Mouse (Mus musculus): ENCODE results near the gene Ccn2.

Ccn2 gene

DNA sequence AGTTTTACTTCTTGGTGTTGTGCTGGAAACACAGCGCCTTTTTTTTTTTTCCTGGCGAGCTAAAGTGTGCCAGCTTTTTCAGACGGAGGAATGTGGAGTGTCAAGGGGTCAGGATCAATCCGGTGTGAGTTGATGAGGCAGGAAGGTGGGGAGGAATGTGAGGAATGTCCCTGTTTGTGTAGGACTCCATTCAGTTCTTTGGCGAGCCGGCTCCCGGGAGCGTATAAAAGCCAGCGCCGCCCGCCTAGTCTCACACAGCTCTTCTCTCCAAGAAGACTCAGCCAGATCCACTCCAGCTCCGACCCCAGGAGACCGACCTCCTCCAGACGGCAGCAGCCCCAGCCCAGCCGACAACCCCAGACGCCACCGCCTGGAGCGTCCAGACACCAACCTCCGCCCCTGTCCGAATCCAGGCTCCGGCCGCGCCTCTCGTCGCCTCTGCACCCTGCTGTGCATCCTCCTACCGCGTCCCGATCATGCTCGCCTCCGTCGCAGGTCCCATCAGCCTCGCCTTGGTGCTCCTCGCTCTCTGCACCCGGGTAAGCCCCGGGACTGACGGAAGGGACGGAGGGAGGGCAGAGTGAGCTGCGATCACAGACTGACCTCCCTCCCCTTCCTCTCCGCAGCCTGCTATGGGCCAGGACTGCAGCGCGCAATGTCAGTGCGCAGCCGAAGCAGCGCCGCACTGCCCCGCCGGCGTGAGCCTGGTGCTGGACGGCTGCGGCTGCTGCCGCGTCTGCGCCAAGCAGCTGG is at the start of gene Ccn2:
Gene Ccn2, plus strand, starts transcription at position 193 of the 753 bp plus-strand sequence.
- peak; percentile 91 for DNase-seq (ENCODE audit: low spot score)

DNA sequence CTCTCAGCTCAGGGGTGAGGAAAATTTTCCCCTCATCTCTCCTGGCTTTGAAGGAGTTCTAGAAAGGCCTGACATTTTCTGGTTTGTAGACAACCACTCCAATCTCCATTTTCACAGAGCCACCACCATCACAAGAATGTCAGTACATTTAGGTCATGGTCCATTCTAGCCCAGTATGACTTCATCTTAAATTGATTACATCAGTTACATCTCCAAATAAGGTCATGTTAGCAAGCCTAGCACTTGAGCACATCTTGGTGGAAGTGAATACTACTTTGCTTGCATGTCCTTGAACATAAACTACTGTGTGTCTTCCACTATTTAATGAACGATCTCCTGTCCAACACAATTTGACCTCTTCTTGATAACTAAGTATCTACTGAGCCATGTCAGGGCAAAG is 42.4 kb upstream of the Ccn2 start:
- no peak for DNase-seq (ENCODE audit: low spot score)

DNA sequence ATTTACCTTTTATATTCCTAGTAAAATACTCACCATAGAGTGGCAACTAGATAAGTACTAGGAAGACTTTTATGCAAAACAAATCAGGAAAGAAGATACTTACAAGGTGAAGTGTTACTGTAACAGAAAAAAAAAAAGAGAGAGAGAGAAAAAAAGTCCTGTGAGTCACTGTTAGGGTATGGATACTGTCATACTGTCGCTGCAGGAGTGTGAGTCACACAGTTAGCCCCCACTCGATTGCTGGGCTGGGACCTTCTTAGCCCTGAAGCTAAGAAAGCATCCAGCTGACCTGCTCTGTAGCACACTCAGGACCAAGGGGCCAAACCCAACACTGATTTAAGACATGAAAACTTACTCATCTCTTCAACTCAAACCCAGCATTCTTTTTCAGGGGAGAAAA is 41.2 kb upstream of the Ccn2 start:
- DNase-seq (ENCODE audit: low spot score), result no peak

DNA sequence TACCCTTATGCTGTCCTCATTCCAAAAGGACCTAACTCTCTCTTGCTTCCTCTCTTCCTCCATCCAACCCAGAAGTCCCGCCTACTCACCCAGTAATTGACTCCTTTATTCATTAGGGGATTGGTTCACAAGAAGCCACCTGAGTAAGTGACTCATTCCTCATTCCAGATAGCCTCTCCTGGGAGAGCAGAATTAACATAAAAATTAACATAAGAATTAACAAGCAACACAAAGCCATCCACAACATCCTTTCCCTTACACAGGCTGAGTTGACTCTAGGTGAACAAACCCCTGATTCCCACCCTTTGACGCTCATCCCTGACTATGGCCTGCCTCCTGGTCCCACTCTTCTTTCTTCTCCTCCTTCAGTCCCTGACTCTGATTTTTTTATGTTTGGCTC is 36.9 kb upstream of the Ccn2 start:
- no peak for DNase-seq (ENCODE audit: low spot score)

DNA sequence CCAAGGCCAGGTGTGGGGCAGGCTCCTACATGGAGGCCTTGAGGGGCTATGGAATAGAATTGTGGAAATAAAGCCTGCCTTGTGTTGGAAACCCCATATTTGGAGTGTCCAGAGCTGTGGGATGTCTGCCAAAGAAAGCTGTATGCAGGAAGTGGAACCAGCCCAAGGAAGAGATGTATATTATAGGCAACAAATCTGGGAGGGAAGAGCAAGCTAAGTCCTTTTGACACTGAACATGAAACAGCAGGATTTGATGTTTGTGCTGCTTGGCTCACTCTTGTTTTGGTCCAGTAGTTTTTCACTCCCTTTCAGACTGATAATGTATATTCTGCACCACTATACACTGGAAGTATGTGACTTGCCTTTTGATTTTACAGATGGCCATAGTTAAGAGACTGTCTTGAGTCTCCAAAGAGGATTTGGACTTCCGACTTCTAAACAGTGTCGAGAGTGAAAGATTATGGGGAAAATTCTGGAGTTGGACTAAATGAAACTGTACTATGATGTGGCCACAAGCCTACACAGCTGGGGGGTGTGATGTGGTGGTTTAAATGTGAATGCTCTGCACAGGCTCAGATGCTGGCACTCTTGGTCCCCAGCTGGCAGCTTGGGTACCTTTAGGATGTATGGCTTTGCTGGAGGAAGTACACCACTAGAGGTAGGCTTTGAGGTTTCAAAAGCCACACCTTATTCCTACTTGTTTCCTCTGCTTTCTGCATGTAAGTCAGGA is 25.4 kb upstream of the Ccn2 start:
- no peak for DNase-seq (ENCODE audit: low spot score)

DNA sequence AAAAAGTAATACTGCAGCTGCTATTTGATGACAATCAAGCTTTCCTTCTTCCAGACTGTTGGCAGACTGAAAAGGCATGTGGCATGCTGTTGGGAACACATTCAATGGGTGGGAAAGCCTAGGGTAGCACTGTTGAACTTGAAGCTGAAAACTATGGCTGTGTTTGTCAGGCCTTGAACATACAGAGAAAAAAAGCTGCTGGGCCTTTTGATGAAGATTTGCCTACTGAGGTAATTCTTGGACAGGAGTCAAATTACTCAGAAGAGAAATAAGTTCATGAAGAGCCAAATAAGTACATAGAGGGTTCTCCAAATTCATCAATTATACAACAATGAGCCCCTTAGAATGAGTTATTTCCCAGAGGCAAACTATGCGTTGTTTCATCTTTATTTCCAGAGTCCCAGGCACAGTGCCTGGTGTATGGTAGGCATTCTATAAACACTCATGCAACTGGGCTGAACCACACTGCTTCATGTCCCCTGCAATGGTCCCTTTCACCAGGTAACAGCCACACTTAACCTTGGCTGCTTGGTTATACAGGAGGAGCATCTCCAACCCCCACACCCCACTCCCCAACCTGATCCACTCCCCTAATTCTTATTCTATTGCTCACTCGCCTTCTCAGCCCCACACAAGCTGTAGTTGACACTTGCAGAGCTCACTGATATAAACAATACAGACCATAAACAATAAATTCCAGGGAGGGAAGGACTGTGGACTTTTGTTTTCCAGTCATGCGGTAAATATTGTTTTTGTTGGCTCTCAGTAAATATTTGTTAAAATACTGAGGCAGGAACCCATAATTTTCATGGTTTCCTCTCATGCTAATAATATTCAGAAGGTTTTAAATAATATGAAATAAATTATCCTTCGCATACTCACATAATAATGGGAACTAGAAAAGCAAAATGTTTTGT is 22.9 kb upstream of the Ccn2 start:
- DNase-seq (ENCODE audit: low spot score), result no peak

DNA sequence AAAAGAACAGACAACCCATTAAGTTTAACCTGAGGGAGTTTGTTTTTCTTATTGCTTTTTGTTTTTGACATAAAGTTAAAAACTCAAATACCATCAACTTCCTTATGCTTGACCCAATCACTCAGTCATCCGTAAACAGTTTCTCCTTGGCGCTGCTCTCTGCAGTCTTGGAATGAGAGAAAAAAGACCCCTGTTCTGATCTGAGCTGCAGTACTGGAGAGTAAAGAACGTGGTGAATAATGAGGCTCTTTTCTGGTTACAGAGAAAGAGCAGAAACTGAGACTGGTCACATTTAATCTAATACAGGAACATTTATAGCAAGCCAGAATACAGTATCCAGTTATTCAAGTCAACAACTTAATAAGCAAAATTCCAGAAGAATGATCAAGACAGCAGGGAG is 21.8 kb upstream of the Ccn2 start:
- DNase-seq (ENCODE audit: low spot score), result no peak

DNA sequence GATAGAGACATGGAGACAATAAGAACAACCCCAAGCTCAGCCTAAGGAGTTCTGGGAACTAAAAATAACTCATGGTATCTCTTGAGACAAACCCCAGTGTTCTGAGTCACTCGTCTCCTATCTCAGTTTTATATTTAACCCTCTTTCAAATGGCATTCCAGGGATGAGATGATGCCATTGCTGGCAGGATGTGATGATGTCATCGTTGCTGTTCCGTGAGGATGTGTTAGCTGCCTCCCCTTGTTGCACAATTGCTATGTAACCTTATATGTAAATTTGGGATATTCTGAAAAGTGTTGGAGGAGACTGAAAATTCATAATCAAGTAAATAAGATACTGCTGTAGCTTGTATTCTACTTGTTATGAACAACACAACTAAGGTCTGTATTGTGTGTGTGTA is 14.2 kb upstream of the Ccn2 start:
- DNase-seq (ENCODE audit: low spot score), result no peak

DNA sequence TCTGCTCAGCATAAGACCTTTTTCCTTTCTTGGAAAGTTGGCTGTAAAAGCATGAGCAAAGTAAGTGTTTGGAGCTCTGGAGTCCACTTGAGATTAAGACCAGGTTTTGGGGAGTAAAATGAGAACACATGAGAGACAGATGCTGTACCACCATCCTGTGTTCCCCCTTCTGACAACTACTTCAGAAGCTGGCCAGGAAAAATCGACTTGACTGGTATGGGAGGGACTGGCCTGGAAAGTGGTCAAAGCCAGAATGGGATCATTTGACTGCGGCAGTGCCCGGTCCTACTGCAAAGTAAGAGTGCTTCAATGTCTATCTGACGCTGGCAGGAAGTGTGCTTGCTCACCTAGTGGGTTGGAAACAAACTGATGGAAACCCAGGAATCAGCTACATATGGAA is 6.4 kb upstream of the Ccn2 start:
- no peak for DNase-seq (ENCODE audit: low spot score)

DNA sequence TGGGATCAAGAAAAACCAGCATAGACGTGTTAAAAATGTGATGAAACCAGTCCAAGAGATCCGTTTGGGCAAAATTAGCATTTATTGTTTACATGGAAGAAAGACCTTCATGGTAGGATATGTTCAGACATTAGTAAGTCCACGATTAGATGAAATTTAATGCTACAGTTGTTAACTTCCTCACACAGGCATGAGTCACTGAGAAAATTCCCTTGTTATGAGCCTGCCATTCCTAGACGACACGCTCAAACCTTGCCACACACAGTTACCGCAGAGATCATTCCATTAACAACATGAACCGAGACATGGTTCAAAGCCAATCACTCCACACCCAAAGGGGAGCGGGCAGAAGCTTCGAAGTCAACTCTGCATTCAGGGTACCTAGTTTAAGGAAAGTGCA is 6.0 kb upstream of the Ccn2 start:
- DNase-seq (ENCODE audit: low spot score), result no peak

DNA sequence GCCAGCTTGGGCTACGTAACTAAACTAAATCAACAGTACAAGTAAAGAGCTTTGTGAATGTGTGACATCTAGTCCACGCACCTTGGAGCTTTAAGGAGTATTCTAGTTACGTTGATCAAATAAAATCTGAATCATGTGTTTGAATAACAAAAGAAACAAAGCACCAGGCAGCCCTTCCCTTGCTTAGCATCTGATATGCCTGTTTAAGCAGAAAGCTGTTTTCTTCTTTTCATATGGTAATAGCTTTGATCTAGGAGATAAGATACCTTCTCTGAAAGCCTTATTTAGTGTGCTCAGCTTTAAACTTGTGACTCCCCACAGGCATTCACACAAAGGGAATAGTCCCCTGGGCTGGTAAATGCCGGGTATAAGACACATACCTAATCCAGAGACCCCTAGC is 4.7 kb upstream of the Ccn2 start:
- DNase-seq (ENCODE audit: low spot score), result no peak

DNA sequence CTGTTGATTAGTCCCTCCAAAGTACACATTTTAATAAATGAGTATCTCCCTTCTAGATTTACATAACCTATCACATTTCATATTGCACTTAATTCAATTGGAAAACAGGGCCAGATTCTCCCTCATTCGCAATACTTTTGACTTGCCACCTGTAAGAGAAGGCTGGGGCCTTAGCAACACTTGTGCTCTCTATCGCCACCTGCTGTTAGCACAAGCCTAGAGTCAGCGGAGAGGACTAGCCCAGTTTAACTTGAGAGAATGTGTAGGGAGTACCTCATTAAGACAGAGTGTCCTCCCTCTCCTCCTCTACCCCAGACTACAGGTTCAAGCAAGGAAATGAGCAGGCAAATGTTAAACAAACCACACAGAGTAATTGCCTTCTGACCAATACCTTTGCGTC is 4.1 kb upstream of the Ccn2 start:
- DNase-seq (ENCODE audit: low spot score), result peak; percentile 65

DNA sequence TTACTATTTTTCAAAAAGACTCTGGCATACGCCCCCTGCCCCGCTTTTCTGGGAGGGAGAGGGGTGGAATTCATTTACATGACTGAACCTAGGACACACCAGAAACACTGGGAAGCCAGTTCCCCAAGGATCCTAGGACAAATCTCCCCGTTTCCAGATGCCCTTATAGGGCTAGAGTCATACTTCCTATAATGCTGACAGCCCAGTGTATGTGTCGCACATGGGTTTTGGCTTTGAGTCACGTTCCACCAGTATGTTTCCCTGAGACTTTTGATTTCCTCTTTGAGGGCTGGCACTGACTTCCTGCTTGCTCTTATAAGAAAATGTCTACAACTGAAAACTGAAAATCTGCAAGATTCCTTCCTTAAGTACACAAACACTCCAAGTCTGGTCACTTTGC is 3.5 kb upstream of the Ccn2 start:
- no peak for DNase-seq (ENCODE audit: low spot score)

DNA sequence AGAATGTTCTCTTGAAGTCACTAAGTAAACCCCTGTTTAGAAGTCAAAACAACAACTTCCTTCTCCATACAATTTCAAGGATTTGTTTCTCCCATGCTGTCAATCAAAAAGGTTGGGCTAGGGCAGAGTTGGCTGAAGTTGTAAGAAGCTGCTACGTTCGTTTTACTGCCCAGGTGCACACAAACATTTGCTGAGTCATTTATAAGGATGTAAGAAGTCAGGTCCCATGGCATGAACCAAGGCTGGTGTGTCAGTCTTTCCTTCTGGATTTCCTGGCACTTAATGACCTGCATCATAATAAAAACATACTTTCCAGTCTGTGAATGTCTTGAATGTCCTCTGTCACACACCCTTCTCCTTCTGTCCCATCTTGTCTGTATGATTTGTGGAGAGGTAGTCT is 2.9 kb upstream of the Ccn2 start:
- DNase-seq (ENCODE audit: low spot score), result no peak

DNA sequence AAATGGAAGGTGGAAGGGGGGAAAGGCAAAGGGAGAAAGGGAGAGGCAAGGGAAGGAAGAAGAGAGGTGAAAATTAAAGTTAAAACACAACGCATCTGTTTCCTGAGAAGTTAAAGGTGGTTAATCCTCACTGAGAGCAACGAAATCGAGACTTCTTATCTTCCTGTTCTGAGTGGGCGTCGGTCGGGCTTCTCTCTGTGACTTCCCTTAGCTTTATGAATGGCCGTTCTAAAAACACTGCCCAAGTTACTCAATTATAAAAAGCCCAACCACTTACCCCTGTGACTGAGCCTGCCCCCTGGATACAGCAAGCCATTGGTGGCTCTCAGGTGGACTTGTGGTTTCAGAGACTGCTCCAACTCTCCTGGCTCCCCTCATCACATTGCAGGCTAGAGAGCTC is 2.3 kb upstream of the Ccn2 start:
- no peak for DNase-seq (ENCODE audit: low spot score)

DNA sequence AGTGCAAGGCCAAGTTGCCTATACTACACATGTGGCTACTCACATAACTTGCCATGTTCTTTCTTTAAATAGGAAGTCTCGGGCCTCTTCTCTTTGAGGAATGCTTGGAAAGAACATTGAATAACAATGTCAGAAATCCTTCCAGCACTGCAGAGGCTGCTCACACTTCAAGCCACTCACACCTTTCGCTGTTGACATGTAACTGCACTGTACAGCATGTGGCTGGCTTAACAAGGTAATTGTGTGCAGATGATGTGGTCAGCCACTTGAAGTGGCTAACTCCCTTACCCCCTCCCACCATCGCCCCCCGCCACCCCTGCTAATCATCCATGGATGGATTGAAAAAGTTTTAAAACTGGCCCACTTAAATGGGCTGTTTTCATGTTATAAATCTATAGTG is 1.7 kb upstream of the Ccn2 start:
- no peak for DNase-seq (ENCODE audit: low spot score)

DNA sequence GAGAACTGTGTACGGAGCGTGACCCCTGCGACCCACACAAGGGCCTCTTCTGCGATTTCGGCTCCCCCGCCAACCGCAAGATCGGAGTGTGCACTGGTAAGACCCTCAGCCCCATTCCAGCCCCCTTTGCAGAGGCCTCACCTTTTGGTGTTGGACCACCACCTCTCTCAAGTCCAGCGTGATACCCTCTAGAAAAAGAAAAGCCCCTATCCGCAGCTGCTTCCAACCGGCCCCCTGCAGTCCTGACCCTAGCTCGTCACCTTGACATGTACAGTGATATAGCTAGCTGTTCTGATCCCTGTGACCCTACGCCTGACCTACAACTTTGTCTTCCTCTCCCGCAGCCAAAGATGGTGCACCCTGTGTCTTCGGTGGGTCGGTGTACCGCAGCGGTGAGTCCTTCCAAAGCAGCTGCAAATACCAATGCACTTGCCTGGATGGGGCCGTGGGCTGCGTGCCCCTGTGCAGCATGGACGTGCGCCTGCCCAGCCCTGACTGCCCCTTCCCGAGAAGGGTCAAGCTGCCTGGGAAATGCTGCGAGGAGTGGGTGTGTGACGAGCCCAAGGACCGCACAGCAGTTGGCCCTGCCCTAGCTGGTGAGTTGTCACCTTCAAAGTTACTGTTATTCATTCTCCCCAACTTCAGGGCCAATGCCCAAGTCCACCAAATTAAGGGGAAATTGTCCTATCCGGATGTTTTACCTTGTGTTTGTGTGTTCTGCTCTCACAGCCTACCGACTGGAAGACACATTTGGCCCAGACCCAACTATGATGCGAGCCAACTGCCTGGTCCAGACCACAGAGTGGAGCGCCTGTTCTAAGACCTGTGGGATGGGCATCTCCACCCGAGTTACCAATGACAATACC is 994 bp downstream of the Ccn2 start:
- peak; percentile 26 for DNase-seq (ENCODE audit: low spot score)

DNA sequence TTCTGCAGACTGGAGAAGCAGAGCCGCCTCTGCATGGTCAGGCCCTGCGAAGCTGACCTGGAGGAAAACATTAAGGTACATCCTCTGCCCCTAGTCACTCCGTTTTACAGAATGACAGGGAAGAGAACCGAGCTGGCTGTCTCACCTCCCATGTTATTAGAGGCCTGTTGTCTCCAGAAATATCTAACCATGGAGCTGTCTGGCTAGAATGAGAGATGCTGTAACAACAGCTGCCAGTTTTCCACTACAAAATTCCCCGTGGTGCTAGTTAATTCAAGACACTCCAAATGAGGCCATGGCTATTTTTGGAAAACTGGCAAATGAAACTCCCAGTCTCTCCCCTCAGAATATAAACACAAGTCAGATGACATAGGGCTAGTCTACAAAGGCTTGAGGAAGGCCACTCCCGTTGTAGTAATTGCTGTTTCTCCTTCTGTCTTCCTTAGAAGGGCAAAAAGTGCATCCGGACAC is 1.7 kb downstream of the Ccn2 start:
- no peak for DNase-seq (ENCODE audit: low spot score)

DNA sequence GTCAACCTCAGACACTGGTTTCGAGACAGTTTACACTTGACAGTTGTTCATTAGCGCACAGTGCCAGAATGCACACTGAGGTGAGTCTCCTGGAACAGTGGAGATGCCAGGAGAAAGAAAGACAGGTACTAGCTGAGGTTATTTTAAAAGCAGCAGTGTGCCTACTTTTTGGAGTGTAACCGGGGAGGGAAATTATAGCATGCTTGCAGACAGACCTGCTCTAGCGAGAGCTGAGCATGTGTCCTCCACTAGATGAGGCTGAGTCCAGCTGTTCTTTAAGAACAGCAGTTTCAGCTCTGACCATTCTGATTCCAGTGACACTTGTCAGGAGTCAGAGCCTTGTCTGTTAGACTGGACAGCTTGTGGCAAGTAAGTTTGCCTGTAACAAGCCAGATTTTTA is 2.5 kb downstream of the Ccn2 start:
- DNase-seq (ENCODE audit: low spot score), result no peak

DNA sequence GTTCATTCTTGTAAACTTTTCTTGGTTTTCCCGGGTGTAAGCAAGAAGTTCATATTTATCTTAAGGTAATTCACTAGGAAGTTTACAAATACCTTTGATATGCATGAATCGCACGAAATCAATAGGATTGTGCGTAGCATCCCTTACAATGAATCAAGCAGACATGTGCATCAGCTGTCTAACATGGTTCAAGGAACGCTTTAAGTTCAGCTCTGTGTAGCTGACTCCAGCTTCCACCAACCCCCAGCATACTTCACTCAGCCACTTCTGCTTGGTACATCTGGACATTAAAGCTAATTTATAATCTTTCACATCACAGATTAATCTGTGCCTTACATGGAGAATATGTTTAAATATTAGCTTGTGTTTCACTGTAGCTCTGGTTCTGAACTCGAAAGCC is 3.5 kb downstream of the Ccn2 start:
- DNase-seq (ENCODE audit: low spot score), result no peak

DNA sequence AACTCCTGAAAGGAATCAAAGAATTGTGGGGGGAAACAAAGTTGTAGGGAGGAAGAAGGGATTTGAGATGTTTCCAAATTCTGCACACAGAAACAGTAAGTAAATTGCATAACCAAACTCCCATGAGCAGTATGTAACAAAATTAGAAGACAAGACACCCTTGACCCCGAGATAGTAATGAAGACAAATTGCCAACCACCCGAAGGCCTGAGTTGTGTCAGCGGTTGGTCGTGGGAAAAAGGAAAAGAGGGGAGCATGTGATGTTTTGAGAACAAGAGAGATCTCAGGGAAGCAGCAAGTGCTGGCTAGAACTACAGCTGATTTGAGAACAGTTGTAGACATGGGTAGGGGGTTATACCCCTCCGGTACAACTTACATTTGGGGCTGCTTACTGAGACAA is 4.6 kb downstream of the Ccn2 start:
- no peak for DNase-seq (ENCODE audit: low spot score)

DNA sequence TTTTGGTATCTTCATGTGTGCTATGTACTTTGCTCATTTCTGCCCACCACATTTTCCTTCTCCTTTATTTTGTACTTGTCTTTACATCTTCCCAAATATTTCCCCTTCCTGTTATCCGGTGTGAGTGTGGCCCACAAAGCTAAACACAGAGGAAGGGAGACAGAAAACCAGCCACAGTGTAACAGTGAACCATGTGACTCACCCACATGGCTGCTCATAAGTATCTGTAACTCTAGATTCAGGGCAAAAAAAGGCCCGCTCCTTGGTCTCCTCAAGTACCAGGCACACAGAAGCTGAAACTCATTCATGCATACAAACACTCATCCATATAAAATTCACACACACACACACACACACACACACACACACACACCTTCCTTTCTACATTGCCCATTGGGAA is 7.8 kb downstream of the Ccn2 start:
- DNase-seq (ENCODE audit: low spot score), result no peak
